Mouse (Mus musculus): Measurements from ENCODE around the gene Spata16. TPM values are rescaled to one million over a fixed set of nuclear protein-coding genes. Genes with fewer than 3 reads are reported as not detected.

Gene Spata16
- polyA plus RNA-seq, 1 experiment = not detected

DNA sequence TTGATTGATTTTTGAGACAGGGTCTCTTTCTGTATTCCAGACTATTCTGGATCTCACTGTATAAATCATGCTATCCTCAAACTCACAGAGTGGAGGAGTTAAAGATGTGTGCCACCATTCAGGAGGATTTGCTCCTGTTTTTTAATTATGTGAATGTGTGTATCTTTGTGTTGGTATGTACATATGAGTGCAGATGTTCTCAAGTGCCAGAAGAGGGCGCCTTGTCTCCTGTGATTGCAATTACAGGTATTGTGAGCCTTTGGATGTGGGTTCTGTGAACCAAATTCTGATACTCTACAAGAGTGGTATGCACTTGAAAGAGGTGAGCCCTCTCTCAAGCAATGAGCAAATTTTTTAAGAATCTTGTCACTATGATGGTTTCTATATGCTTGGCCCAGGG, 369.4 kb downstream of the Spata16 start:
- no peak for TF ChIP-seq GATA1 (IDR thresholded peaks at IDR 0.05; ENCODE audit: low read length)

DNA sequence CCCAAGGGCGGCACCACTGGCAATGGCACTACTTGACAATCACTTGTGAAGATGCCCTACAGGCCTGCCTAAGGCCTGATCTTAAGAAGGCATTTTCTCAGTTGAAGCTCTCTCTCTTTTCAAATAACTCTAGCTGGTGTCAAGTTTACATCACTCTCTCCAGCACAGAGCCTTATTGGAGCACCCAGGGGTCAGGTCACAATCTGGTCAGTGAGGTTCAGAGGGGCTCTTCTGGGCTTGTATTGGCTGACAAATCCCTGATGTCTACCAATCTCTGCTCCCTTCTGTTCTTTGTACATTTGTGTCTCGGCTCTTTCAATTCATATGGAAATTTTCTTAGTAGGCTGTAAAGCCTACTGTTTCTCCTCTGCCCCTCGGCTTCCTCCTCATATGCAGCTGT, 390.5 kb downstream of the Spata16 start:
- no peak for TF ChIP-seq GATA1 (IDR thresholded peaks at IDR 0.05; ENCODE audit: low read length)

DNA sequence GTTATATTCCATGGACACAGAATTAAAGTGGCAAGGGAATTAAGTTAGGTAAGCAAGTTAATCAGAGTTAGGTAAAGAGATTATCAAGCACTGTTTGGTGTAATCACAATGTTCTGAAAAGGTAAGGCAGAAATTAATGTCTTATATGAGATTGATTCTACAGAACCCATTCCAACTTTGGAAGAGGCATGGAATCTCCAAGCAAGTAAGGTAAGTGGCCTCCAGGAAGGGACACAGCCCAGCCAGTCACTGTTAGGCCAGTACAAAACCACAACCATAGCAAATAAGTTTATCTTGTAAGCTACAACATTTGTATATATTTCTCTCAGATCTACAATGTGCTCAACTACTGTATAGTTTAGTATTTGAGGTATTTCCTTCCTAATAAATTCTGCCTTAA, 391.1 kb downstream of the Spata16 start:
- TF ChIP-seq GATA1 (IDR thresholded peaks at IDR 0.05; ENCODE audit: low read length) = no peak

DNA sequence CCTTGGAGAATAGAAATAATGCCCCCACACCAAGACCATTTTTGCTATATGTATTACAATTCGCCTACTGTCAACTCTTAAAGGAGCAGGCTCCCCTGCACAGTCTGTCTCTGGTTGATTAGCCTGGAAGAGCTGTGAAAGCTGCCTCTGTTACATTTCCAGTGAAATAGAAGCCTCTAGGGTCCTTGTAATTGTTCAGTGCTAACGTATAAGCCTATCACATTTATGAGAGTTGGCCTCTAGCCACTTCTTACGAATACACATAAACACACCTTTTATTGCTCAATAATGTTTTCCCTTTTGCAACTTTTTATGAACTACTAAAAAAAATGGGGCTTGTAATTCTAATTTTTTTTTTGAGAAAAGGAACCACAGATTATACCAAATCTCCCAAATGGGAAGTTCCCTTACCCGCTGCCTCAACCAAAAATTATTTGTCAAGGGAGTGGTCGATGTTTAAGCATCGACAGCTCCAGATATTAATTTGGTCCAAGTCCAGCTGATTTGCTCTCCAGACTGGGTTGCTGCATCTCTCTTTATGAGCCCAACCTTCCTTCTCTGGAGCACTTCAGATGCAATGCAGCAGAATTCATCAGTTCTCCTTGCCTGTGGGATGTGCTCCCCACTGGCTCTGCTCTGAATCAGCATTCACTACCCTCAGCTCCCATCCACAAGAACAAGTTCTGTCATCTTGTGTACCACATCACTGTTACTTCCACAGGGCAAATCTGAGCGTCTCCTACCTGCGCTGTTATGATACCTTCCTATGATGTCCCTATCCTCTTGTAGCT, 392.8 kb downstream of the Spata16 start:
- TF ChIP-seq GATA1 (IDR thresholded peaks at IDR 0.05; ENCODE audit: low read length) = no peak
